Mouse (Mus musculus): ENCODE measurements around the gene Foxp2.

DNA sequence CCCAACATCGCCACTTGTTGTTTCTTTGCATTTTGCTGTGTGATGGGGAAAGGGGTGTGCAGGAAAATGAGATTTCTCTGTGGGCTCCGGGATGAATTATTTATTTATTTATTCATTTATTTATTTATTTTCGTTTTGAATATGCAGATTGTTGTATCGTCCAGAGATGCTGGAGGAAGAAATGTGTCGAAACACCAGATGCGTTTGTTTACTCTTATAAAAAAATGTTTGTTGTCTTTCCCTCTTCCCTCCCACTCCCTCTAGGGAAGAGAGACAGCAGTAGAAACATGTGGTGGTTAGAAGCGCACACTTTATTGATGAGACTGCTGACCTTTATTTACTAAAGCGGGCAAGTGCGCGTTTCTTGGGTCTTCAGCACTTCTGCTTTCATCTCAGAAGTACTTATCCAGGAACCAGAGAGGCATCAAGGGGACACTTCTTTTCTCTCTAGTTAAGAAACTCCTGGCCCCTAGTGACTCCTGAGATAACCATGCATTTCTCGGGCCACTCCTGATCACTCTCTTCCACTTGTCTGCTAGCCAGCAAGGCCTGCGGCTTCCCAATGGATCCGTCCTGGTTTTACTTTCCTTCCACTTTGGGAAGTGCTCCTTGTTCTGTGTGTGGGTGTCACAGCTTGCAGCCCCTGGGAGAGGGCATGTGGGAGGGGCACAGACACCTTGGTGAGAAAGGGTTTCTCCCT is 972 bp downstream of the Foxp2 start:
- TF ChIP-seq GATA1 (IDR thresholded peaks at IDR 0.05; ENCODE audit: low read length) (no peak), TAL1 (IDR thresholded peaks at IDR 0.05; ENCODE audit: low read length) (no peak)

All from erythroblast, embryonic 14.5 days (primary cell).